Mouse (Mus musculus) hindlimb bud, embryonic 11.5 days (tissue): Measurements from ENCODE around the gene Olfr213.
A peak's percentile ranks its signal among the peaks of the same experiment; 100 is the strongest.
"Not testable (repeated sequence)": the region's sequence is repeated elsewhere in the genome, so short reads cannot be mapped to it uniquely, and the experiment has no call there.

Experiments
- DNase-seq: peaks from one replicate; pipeline ENCODE4 v3.0.0-alpha.2; 2012; ENCODE audit warnings: low read depth, low spot score; ENCODE audit errors: extremely low spot score

The Olfr213 gene

GRCm38 (mm10) chr6:116538156-116538555 is at the start of gene Olfr213:
Gene Olfr213 (plus strand): TSS chr6:116538456.
- no peak for DNase-seq

- no peak for DNase-seq
Observed at GRCm38 (mm10) chr6:116488791-116489190, 49.5 kb upstream of the Olfr213 start, which contains the start of gene Olfr211. Gene Olfr211 (plus strand): TSS chr6:116489091.

- no peak for DNase-seq
Observed at GRCm38 (mm10) chr6:116493742-116494141, 44.5 kb upstream of the Olfr213 start.

GRCm38 (mm10) chr6:116495960-116496359 is 42.3 kb upstream of the Olfr213 start:
- no peak for DNase-seq

GRCm38 (mm10) chr6:116506302-116507003 is 31.8 kb upstream of the Olfr213 start, which contains the start of gene Olfr212:
Gene Olfr212 (plus strand): TSS chr6:116506516.
- not testable (repeated sequence) for DNase-seq

- DNase-seq = no peak
Observed at GRCm38 (mm10) chr6:116514832-116515231, 23.4 kb upstream of the Olfr213 start.

- DNase-seq = no peak
Observed at GRCm38 (mm10) chr6:116542500-116542899, 4.2 kb downstream of the Olfr213 start.

GRCm38 (mm10) chr6:116550841-116551240 is 12.6 kb downstream of the Olfr213 start, which contains the start of gene Gm5580:
Gene Gm5580 (plus strand): TSS chr6:116551141.
- not testable (repeated sequence) for DNase-seq

GRCm38 (mm10) chr6:116553935-116554334 is 15.7 kb downstream of the Olfr213 start, which contains the start of gene Olfr214:
Gene Olfr214 (plus strand): TSS chr6:116554235.
- no peak for DNase-seq

- DNase-seq = no peak
Observed at GRCm38 (mm10) chr6:116554952-116555351, 16.7 kb downstream of the Olfr213 start.

DNA sequence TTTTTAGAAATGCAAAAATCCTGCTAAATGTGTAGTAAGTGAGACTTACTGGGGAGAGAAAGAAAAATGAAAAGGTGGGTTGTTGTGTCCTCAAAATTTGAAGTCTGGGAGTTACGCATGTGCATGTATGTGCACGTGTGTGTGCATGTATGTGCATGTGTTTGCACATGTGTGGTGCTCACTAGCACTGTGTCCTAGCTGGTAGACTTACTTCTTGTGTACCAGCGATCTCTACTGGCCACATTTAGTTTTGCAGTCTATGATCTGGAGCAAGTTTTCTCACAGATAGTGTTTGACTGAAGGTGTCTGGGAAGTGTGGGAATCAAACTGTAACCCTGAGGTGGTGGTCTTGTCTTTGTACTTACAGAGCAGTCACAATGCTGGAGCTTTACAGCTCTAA is 31.6 kb downstream of the Olfr213 start:
- peak; percentile 35 for DNase-seq

DNA sequence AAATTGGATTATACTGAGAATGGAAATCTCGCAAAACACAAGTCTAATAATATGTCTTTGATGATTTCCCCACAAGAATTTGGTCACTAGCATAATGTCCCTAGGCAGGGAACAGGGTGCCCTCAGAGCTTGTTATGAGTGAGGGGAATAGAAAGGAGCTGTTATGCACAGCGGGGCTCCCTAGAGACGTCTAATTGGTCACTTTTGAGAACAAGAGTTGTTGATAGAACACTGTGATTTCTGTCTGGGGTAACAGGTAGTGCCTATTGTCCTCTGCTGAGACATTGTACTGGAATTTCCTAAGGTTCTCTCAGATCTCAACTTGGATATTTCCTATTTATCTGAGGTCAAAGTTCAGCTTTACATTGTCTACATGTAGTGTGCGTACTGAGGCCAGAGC is 45.8 kb downstream of the Olfr213 start, which contains the start of gene Olfr215:
TSS of gene Olfr215 (minus strand) at position 101 of the 400 bp plus-strand sequence.
- no peak for DNase-seq
